ENCODE assay signal across 9 mouse cellular contexts in genomic region chr3:147063578-147064442, GRCm38 (mm10).
DNase-seq lines count a peak whose midpoint lies in the region; ATAC-seq and TF ChIP-seq lines count a peak whose summit lies in the region.
"Had no signal": no experiment of that assay in that cellular context is flagged by ENCODE, and none has a peak within 500 bp of the region (broad histone marks: within the 10 kb centered on the region; RNA-seq: fewer than 3 reads in every experiment).

No protein-coding gene starts in this region.

- no peak overlapping the region for H3K9ac ChIP-seq in CH12.LX (ENCODE audit: insufficient read depth, low read depth)
- H3K9ac ChIP-seq in limb, embryonic 15.5 days = no peak overlapping the region
- H3K9ac ChIP-seq: liver, embryonic 14.5 days had no signal

- in situ Hi-C loops in CH12.LX (cut with MboI; ENCODE audit: low pct_ligation_motif_present, low pct_unique_long_range_greater_than_20kb, low sequenced_read_pairs) = no loop called here

- H3K36me3 ChIP-seq in CH12.LX (replicated peaks in 1 of 2; ENCODE audit: control insufficient read depth in 1 of 2, insufficient read depth in 1 of 2, low read length in 1 of 2) = no peaks in the 10 kb centered on the region
- no peaks in the 10 kb centered on the region for H3K36me3 ChIP-seq in limb, embryonic 15.5 days

- ATAC-seq in cerebellum, adult (ENCODE audit: insufficient number of reproducible peaks, low FRiP score, low TSS enrichment) = no peak
- peak; percentile 88 for ATAC-seq in limb, embryonic 15.5 days (ENCODE audit: insufficient number of reproducible peaks, low FRiP score, low TSS enrichment, low read depth)

- no peak overlapping the region for H3K27ac ChIP-seq in CH12.LX (ENCODE audit: insufficient read depth, low read depth)
- H3K27ac ChIP-seq in limb, embryonic 15.5 days = peak overlapping the region; percentile 82
- H3K27ac ChIP-seq: liver, embryonic 14.5 days had no signal

- dilution Hi-C loops in CH12.LX (cut with MboI; ENCODE audit: extremely low pct_ligation_motif_present, extremely low pct_unique_long_range_greater_than_20kb, low sequenced_read_pairs) = no loop called here

- no peak overlapping the region for H3K4me3 ChIP-seq in CH12.LX (replicated peaks in 1 of 3; ENCODE audit: low read depth in 2 of 3, low read length in 2 of 3, poor library complexity in 1 of 3)
- H3K4me3 ChIP-seq in limb, embryonic 15.5 days = no peak overlapping the region

- H3K79me2 ChIP-seq in CH12.LX (replicated peaks; ENCODE audit: control insufficient read depth, extremely low read depth, insufficient read depth, poor library complexity, severe bottlenecking) = no peaks in the 10 kb centered on the region

- H3K4me1 ChIP-seq in CH12.LX (ENCODE audit: control insufficient read depth in 1 of 2, insufficient read depth in 2 of 2) = peaks cover 13 to 23% of the 10 kb centered on the region in 2 experiments
- peaks cover 16% of the 10 kb centered on the region for H3K4me1 ChIP-seq in limb, embryonic 15.5 days

- H3K27me3 ChIP-seq in CH12.LX (replicated peaks) = no peaks in the 10 kb centered on the region
- H3K27me3 ChIP-seq in limb, embryonic 15.5 days = no peaks in the 10 kb centered on the region

- no peak for TF ChIP-seq POLR2A in CH12.LX (IDR thresholded peaks at IDR 0.05; ENCODE audit: low read depth, low read length)

- DNase-seq in cerebellum, postnatal 36 days = peak; percentile 3 to 11
- no peak for DNase-seq in CH12.LX (ENCODE audit: extremely low read depth)
- peak; percentile 11 to 44 for DNase-seq in frontal cortex, postnatal 36 days (ENCODE audit: low spot score in 2 of 2)
- DNase-seq in ovary, postnatal 36 days (ENCODE audit: low spot score) = no peak
- no peak for DNase-seq in c-Kit-positive CD71-positive TER-119-positive erythroid progenitor cells, embryonic 14.5 days (ENCODE audit: low spot score)
- DNase-seq in ovary, postnatal 14 days (ENCODE audit: low spot score) = no peak

- 40% methylated on average over 16 of the region's 16 CpGs for WGBS in limb, embryonic 15.5 days

- TF ChIP-seq EP300 in CH12.LX (IDR thresholded peaks at IDR 0.05; ENCODE audit: low read length) = no peak

- no peak for TF ChIP-seq CTCF in CH12.LX (conservative IDR thresholded peaks at IDR 0.05 in 1 of 2, IDR thresholded peaks at IDR 0.05 in 1 of 2; ENCODE audit: low read depth in 2 of 2, low read length in 2 of 2)

- H3K4me2 ChIP-seq in CH12.LX (ENCODE audit: insufficient read depth, low read depth, poor library complexity, severe bottlenecking) = peak overlapping the region; percentile 35
- no peak overlapping the region for H3K4me2 ChIP-seq in limb, embryonic 15.5 days

- no peaks in the 10 kb centered on the region for H3K9me3 ChIP-seq in CH12.LX (replicated peaks; ENCODE audit: low read length)
- no peaks in the 10 kb centered on the region for H3K9me3 ChIP-seq in limb, embryonic 15.5 days

- TF ChIP-seq RAD21 in CH12.LX (IDR thresholded peaks at IDR 0.05; ENCODE audit: low read depth, low read length) = no peak

TF ChIP-seq in CH12.LX, 34 proteins besides CTCF, POLR2A, EP300 and RAD21:
- TF ChIP-seq TCF12 (IDR thresholded peaks at IDR 0.05; ENCODE audit: low read depth, low read length) (no peak), SMC3 (IDR thresholded peaks at IDR 0.05; ENCODE audit: low read depth, low read length) (no peak)

Comparison
In these comparisons a context has a peak if more than half of its experiments do, and no peak if none do; other contexts are left out.
1. DNase-seq: peak in cerebellum, postnatal 36 days (2 of 2) and frontal cortex, postnatal 36 days (2 of 2); none in CH12.LX (single experiment), ovary, postnatal 36 days (single experiment), c-Kit-positive CD71-positive TER-119-positive erythroid progenitor cells, embryonic 14.5 days (single experiment) and ovary, postnatal 14 days (single experiment).